ENCODE assay signal across 27 mouse cellular contexts in the genomic region with DNA sequence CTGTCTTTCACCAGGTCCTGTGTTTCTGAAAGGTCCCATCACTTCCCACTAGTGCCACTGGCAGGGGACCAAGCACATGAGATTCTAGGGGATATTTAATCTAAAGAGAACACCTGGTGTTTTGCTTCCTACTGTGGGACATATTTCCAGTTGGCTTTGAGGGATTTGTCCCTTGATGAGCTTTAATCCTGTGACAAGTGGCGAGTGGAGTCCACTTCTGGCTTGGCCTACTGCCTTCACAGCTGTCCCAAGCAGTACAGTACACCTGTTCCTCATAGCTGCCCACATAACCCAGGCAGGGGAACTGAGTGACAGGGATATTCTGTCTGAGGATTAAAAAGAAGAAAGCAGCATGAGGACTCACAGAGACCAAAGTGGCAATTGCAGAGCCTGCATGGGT. TPM values are rescaled to one million over a fixed set of nuclear protein-coding genes. Genes with fewer than 3 reads are reported as not detected.
DNase-seq lines count a peak whose midpoint lies in the region; ATAC-seq and TF ChIP-seq lines count a peak whose summit lies in the region.
"Had no signal": no experiment of that assay in that cellular context is flagged by ENCODE, and none has a peak within 500 bp of the region (broad histone marks: within the 10 kb centered on the region; RNA-seq: fewer than 3 reads in every experiment).

No protein-coding gene starts in this region.

- DNase-seq in embryonic facial prominence, embryonic 14.5 days (ENCODE audit: low spot score) = no peak
- no peak for DNase-seq in embryonic facial prominence, embryonic 10.5 days (ENCODE audit: low spot score)
- DNase-seq in MEL (ENCODE audit: low read depth, low spot score) = peak; percentile 37
- DNase-seq: adrenal gland, adult 2 months; adrenal gland, postnatal 10 days; adrenal gland, postnatal 25 days; B cell, adult 2 months; cerebellum, adult 11 months; cerebellum, adult 18-20 months; cerebellum, adult 8-10 months; cerebellum, adult 9-11 months; cerebellum, postnatal 14 days; cerebellum, postnatal 36 days; embryo, embryonic 11 days had no signal

- H3K79me2 ChIP-seq in MEL (ENCODE audit: control insufficient read depth, insufficient read depth, low read length, poor library complexity) (no peaks in the 10 kb centered on the region; the same call in 1 of the 2 replicates), myocyte (ENCODE audit: control insufficient read depth, insufficient read depth) (no peaks in the 10 kb centered on the region)

- peak in 1 of 2 experiments; percentile 44; a peak in 1 of 4 replicates for TF ChIP-seq EP300 in MEL (IDR thresholded peaks at IDR 0.05; ENCODE audit: low read depth in 1 of 2, low read length in 2 of 2)

- no peaks in the 10 kb centered on the region for H3K36me3 ChIP-seq in embryonic facial prominence, embryonic 14.5 days (ENCODE audit: control insufficient read depth, insufficient read depth, low read length)
- H3K36me3 ChIP-seq in embryonic facial prominence, embryonic 10.5 days (replicated peaks) = no peaks in the 10 kb centered on the region
- peaks cover 0 to 23% of the 10 kb centered on the region in 2 experiments; a peak in 2 of 4 replicates for H3K36me3 ChIP-seq in MEL (ENCODE audit: control insufficient read depth in 1 of 2, insufficient read depth in 2 of 2, low read length in 2 of 2)
- no peaks in the 10 kb centered on the region for H3K36me3 ChIP-seq in myocyte (ENCODE audit: control insufficient read depth, insufficient read depth)
- no peaks in the 10 kb centered on the region for H3K36me3 ChIP-seq in midbrain, embryonic 16.5 days (ENCODE audit: control insufficient read depth, insufficient read depth, low read length)
- H3K36me3 ChIP-seq: embryonic facial prominence, embryonic 12.5 days; embryonic facial prominence, embryonic 15.5 days; forebrain, embryonic 10.5 days; forebrain, embryonic 12.5 days; G1E had no signal

- no peaks in the 10 kb centered on the region for H3K4me1 ChIP-seq in embryonic facial prominence, embryonic 14.5 days (ENCODE audit: control insufficient read depth, insufficient read depth, low read length)
- no peaks in the 10 kb centered on the region for H3K4me1 ChIP-seq in embryonic facial prominence, embryonic 10.5 days
- H3K4me1 ChIP-seq in MEL (ENCODE audit: control insufficient read depth in 1 of 2, insufficient read depth in 2 of 2, low read length in 2 of 2) = peaks cover 18 to 34% of the 10 kb centered on the region in 2 experiments
- no peaks in the 10 kb centered on the region for H3K4me1 ChIP-seq in midbrain, embryonic 16.5 days (ENCODE audit: control insufficient read depth, insufficient read depth, low read length)
- H3K4me1 ChIP-seq: embryonic facial prominence, embryonic 12.5 days; embryonic facial prominence, embryonic 15.5 days; forebrain, embryonic 10.5 days; forebrain, embryonic 12.5 days had no signal

- H3K9ac ChIP-seq in embryonic facial prominence, embryonic 14.5 days (ENCODE audit: low read depth, low read length) = no peak overlapping the region
- no peak overlapping the region for H3K9ac ChIP-seq in MEL (ENCODE audit: control insufficient read depth, low read depth, low read length, poor library complexity, severe bottlenecking)
- no peak overlapping the region for H3K9ac ChIP-seq in midbrain, embryonic 16.5 days (ENCODE audit: low read depth, low read length)
- H3K9ac ChIP-seq: embryonic facial prominence, embryonic 12.5 days; embryonic facial prominence, embryonic 15.5 days; forebrain, embryonic 12.5 days had no signal

- H3ac ChIP-seq in myocyte (ENCODE audit: control insufficient read depth, insufficient read length) = no peak overlapping the region

- peak; percentile 72; the same call in 1 of the 2 replicates for ATAC-seq in embryonic facial prominence, embryonic 14.5 days (ENCODE audit: low read depth)
- ATAC-seq in midbrain, embryonic 16.5 days = no peak
- ATAC-seq: CD4-positive, CD25-positive, alpha-beta regulatory T cell, adult 4 months; forebrain, embryonic 14.5 days; forebrain, embryonic 16.5 days had no signal

- TF ChIP-seq POLR2A in MEL (IDR thresholded peaks at IDR 0.05; ENCODE audit: control insufficient read depth in 1 of 2, insufficient read depth in 1 of 2, low read depth in 1 of 2, low read length in 2 of 2, poor library complexity in 1 of 2) (no peak), myocyte (IDR thresholded peaks at IDR 0.05; ENCODE audit: insufficient read length, low read depth) (no peak)

- TF ChIP-seq RAD21 in MEL (IDR thresholded peaks at IDR 0.05; ENCODE audit: low read depth, low read length) = no peak

- no peak overlapping the region for H3K4me3 ChIP-seq in embryonic facial prominence, embryonic 14.5 days (ENCODE audit: low read depth, low read length)
- no peak overlapping the region for H3K4me3 ChIP-seq in embryonic facial prominence, embryonic 10.5 days
- H3K4me3 ChIP-seq in MEL (ENCODE audit: control insufficient read depth in 1 of 2, insufficient read depth in 1 of 2, low read depth in 2 of 2, low read length in 2 of 2) (no peak overlapping the region), myocyte (no peak overlapping the region)
- H3K4me3 ChIP-seq in midbrain, embryonic 16.5 days (ENCODE audit: low read depth, low read length) = no peak overlapping the region
- H3K4me3 ChIP-seq: embryonic facial prominence, embryonic 12.5 days; embryonic facial prominence, embryonic 15.5 days; erythroblast, embryonic 14.5 days; forebrain, embryonic 10.5 days; forebrain, embryonic 12.5 days had no signal

- H3K27ac ChIP-seq in embryonic facial prominence, embryonic 14.5 days (replicated peaks; ENCODE audit: low read depth, low read length) = no peak overlapping the region
- no peak overlapping the region for H3K27ac ChIP-seq in embryonic facial prominence, embryonic 10.5 days (replicated peaks)
- no peak overlapping the region for H3K27ac ChIP-seq in MEL (ENCODE audit: control insufficient read depth, low read depth, low read length)
- H3K27ac ChIP-seq in midbrain, embryonic 16.5 days (ENCODE audit: low read length) = no peak overlapping the region
- H3K27ac ChIP-seq: embryonic facial prominence, embryonic 12.5 days; embryonic facial prominence, embryonic 15.5 days; forebrain, embryonic 10.5 days; forebrain, embryonic 12.5 days had no signal

- H3K9me3 ChIP-seq in embryonic facial prominence, embryonic 14.5 days (ENCODE audit: control insufficient read depth, low read length) = no peaks in the 10 kb centered on the region
- no peaks in the 10 kb centered on the region for H3K9me3 ChIP-seq in embryonic facial prominence, embryonic 10.5 days
- no peaks in the 10 kb centered on the region for H3K9me3 ChIP-seq in MEL (replicated peaks; ENCODE audit: insufficient read depth, low read length)
- H3K9me3 ChIP-seq in midbrain, embryonic 16.5 days (replicated peaks; ENCODE audit: control insufficient read depth, low read length, poor library complexity, severe bottlenecking) = no peaks in the 10 kb centered on the region; the same call in 1 of the 2 replicates
- H3K9me3 ChIP-seq: embryonic facial prominence, embryonic 12.5 days; embryonic facial prominence, embryonic 15.5 days; forebrain, embryonic 10.5 days; forebrain, embryonic 12.5 days; G1E had no signal

- peaks cover 15% of the 10 kb centered on the region for H3K27me3 ChIP-seq in embryonic facial prominence, embryonic 14.5 days (replicated peaks; ENCODE audit: control insufficient read depth, insufficient read depth, low read length)
- H3K27me3 ChIP-seq in embryonic facial prominence, embryonic 10.5 days (replicated peaks; ENCODE audit: low read depth, poor library complexity, severe bottlenecking) = peaks cover 87% of the 10 kb centered on the region
- H3K27me3 ChIP-seq in MEL (ENCODE audit: control insufficient read depth in 1 of 2, insufficient read depth in 2 of 2, low read length in 2 of 2) (no peaks in the 10 kb centered on the region), myocyte (ENCODE audit: control insufficient read depth, insufficient read depth, insufficient read length) (no peaks in the 10 kb centered on the region)
- H3K27me3 ChIP-seq in midbrain, embryonic 16.5 days (ENCODE audit: control insufficient read depth, insufficient read depth, low read depth, low read length) = no peaks in the 10 kb centered on the region
- H3K27me3 ChIP-seq: CH12.LX; embryonic facial prominence, embryonic 12.5 days had no signal

- TF ChIP-seq CTCF in MEL (IDR thresholded peaks at IDR 0.05 in 2 of 3, conservative IDR thresholded peaks at IDR 0.05 in 1 of 3; ENCODE audit: control insufficient read depth in 1 of 3, insufficient read depth in 1 of 3, low read depth in 2 of 3, low read length in 3 of 3, poor library complexity in 1 of 3, severe bottlenecking in 1 of 3) = no peak

- WGBS in embryonic facial prominence, embryonic 14.5 days = 47% methylated on average over 1 of the region's 1 CpGs
- WGBS in embryonic facial prominence, embryonic 10.5 days = 80% methylated on average over 1 of the region's 1 CpGs
- WGBS in midbrain, embryonic 16.5 days = 50% methylated on average over 1 of the region's 1 CpGs

- no peak overlapping the region for H3K4me2 ChIP-seq in embryonic facial prominence, embryonic 14.5 days (ENCODE audit: low read depth, low read length)
- H3K4me2 ChIP-seq in myocyte (ENCODE audit: low read depth) = no peak overlapping the region
- no peak overlapping the region for H3K4me2 ChIP-seq in midbrain, embryonic 16.5 days (ENCODE audit: low read length)
- H3K4me2 ChIP-seq: embryonic facial prominence, embryonic 12.5 days; embryonic facial prominence, embryonic 15.5 days; forebrain, embryonic 12.5 days had no signal

TF ChIP-seq in MEL, 35 proteins besides CTCF, POLR2A, EP300 and RAD21 (continues in another document):
- TF ChIP-seq MYC (IDR thresholded peaks at IDR 0.05; ENCODE audit: low read depth, low read length) = no peak
- no peak for TF ChIP-seq GATA1 (IDR thresholded peaks at IDR 0.05; ENCODE audit: low read depth, low read length)
- 0 out of 2 replicates have a peak, but pooled peaks have one; percentile 13 for TF ChIP-seq MAX (IDR thresholded peaks at IDR 0.05; ENCODE audit: low read length)
- peak; percentile 57; the same call in 1 of the 2 replicates for TF ChIP-seq TCF12 (IDR thresholded peaks at IDR 0.05; ENCODE audit: low read depth, low read length)

TF ChIP-seq in myocyte, 11 proteins besides CTCF, POLR2A, EP300 and RAD21 (continues in another document):
- TF ChIP-seq REST (IDR thresholded peaks at IDR 0.05; ENCODE audit: insufficient read depth, insufficient read length) = no peak
- TF ChIP-seq TCF12 (IDR thresholded peaks at IDR 0.05; ENCODE audit: insufficient read depth, poor library complexity, severe bottlenecking) = peak; percentile 95
- peak; percentile 84 for TF ChIP-seq TCF3 (IDR thresholded peaks at IDR 0.05; ENCODE audit: insufficient read length, low read depth)

RNA-seq across cellular contexts. Expression of gene Nyx, which starts 9.5 kb away (rescaled TPM):
- 0.03 and 0.04 TPM in 2 replicates for polyA plus RNA-seq in embryonic facial prominence, embryonic 14.5 days (2014; fragmentation: Nextera tagmentation; extraction: Ambion mirVana)
- polyA plus RNA-seq in embryonic facial prominence, embryonic 10.5 days (2016; fragmentation: Nextera tagmentation; extraction: Ambion mirVana) = 0.03 and 0.10 TPM in 2 replicates
- total RNA-seq in MEL (2012; rRNA removed) = 0.13 and 0.31 TPM in 2 replicates
- polyA plus RNA-seq in MEL (2012; ENCODE audit: insufficient read depth in 1 of 2, insufficient read length in 2 of 2, low read depth in 1 of 2, low replicate concordance in 2 of 2, missing spikeins in 1 of 2) (under 1 TPM in 1 of 2 experiments, not detected in 1; 0.11 TPM), myocyte (2012; fragmentation: generic; extraction: Trizol) (0.01 TPM)
- polyA plus RNA-seq in midbrain, embryonic 16.5 days (2015; fragmentation: Nextera tagmentation; extraction: Ambion mirVana) = 0.23 and 0.31 TPM in 2 replicates
- total RNA-seq: common myeloid progenitor, adult 5-6 weeks had no signal
- polyA plus RNA-seq: erythroblast, embryonic 14.5 days had no signal
